In genomic region chr4:130553121-130553448, GRCm38 (mm10) we compare ENCODE assay signal across 9 mouse cellular contexts. TPM values are rescaled to one million over a fixed set of nuclear protein-coding genes. Genes with fewer than 3 reads are reported as not detected.
DNase-seq lines count a peak whose midpoint lies in the region; ATAC-seq and TF ChIP-seq lines count a peak whose summit lies in the region.
"Had no signal": no experiment of that assay in that cellular context is flagged by ENCODE, and none has a peak within 500 bp of the region (broad histone marks: within the 10 kb centered on the region; RNA-seq: fewer than 3 reads in every experiment).

No protein-coding gene starts in this region.

- 0 out of 2 replicates have a peak, but pooled peaks cover 2% of the 10 kb centered on the region for H3K36me3 ChIP-seq in heart, embryonic 10.5 days
- no peaks in the 10 kb centered on the region for H3K36me3 ChIP-seq in hindbrain, embryonic 11.5 days (ENCODE audit: control insufficient read depth, insufficient read depth, low read length)
- H3K36me3 ChIP-seq: liver, embryonic 15.5 days had no signal

- H3K4me2 ChIP-seq in hindbrain, embryonic 11.5 days (replicated peaks; ENCODE audit: low read depth, low read length) = no peak overlapping the region
- H3K4me2 ChIP-seq: liver, embryonic 15.5 days had no signal

- no peak for TF ChIP-seq CTCF in brain, embryonic 14.5 days (IDR thresholded peaks at IDR 0.05; ENCODE audit: borderline replicate concordance, extremely low read depth, insufficient read depth, insufficient read length)

- DNase-seq in heart, embryonic 10.5 days (ENCODE audit: low spot score) = peak; percentile 81
- DNase-seq in heart, postnatal 25 days (ENCODE audit: low spot score) = no peak
- DNase-seq in brain, embryonic 14.5 days (ENCODE audit: low read depth) = peak; percentile 67
- peak; percentile 58 for DNase-seq in hindbrain, embryonic 11.5 days (ENCODE audit: low spot score)
- DNase-seq in mesoderm, embryonic 11.5 days (ENCODE audit: low read depth, low spot score) = peak; percentile 82
- no peak for DNase-seq in right cerebral cortex, postnatal 14 days
- DNase-seq in spleen, adult 12 weeks (ENCODE audit: low spot score) = no peak
- no peak for DNase-seq in heart, adult 11 months

- ATAC-seq in hindbrain, embryonic 11.5 days (ENCODE audit: low FRiP score) = no peak

- H3K27ac ChIP-seq in heart, embryonic 10.5 days = no peak overlapping the region
- H3K27ac ChIP-seq in hindbrain, embryonic 11.5 days (ENCODE audit: low read depth, low read length) = peak overlapping the region; percentile 72
- H3K27ac ChIP-seq: liver, embryonic 15.5 days had no signal

- no peak overlapping the region for H3K4me3 ChIP-seq in heart, embryonic 10.5 days
- H3K4me3 ChIP-seq in hindbrain, embryonic 11.5 days (ENCODE audit: low read depth, low read length) = no peak overlapping the region
- H3K4me3 ChIP-seq: liver, embryonic 15.5 days had no signal

- TF ChIP-seq POLR2A in brain, embryonic 14.5 days (IDR thresholded peaks at IDR 0.05; ENCODE audit: borderline replicate concordance, extremely low read depth, insufficient read depth, insufficient read length, poor library complexity, severe bottlenecking) = no peak

- H3K9me3 ChIP-seq in heart, embryonic 10.5 days = no peaks in the 10 kb centered on the region
- H3K9me3 ChIP-seq in hindbrain, embryonic 11.5 days (ENCODE audit: control insufficient read depth, low read length) = no peaks in the 10 kb centered on the region
- H3K9me3 ChIP-seq: liver, embryonic 15.5 days had no signal

- WGBS in heart, embryonic 10.5 days = 29% methylated on average over 6 of the region's 6 CpGs
- 30% methylated on average over 6 of the region's 6 CpGs for WGBS in hindbrain, embryonic 11.5 days

- H3K9ac ChIP-seq in hindbrain, embryonic 11.5 days (ENCODE audit: low read depth, low read length) = no peak overlapping the region
- H3K9ac ChIP-seq: liver, embryonic 15.5 days had no signal

- peaks cover 8% of the 10 kb centered on the region; the same call in 1 of the 2 replicates for H3K27me3 ChIP-seq in heart, embryonic 10.5 days (ENCODE audit: insufficient read depth, poor library complexity, severe bottlenecking)
- no peaks in the 10 kb centered on the region for H3K27me3 ChIP-seq in hindbrain, embryonic 11.5 days (ENCODE audit: control insufficient read depth, insufficient read depth, low read length)
- H3K27me3 ChIP-seq: liver, embryonic 15.5 days had no signal

- intact Hi-C loops in heart, postnatal 25 days (cut with DNase I) = no loop called here

- peaks cover 38% of the 10 kb centered on the region for H3K4me1 ChIP-seq in heart, embryonic 10.5 days
- H3K4me1 ChIP-seq in hindbrain, embryonic 11.5 days (replicated peaks; ENCODE audit: control insufficient read depth, insufficient read depth, low read length) = peaks cover 14% of the 10 kb centered on the region

RNA-seq across cellular contexts. Expression of gene Nkain1, which starts 20.9 kb away (rescaled TPM):
- 1.0 and 2.7 TPM in 2 replicates for polyA plus RNA-seq in heart, embryonic 10.5 days (2016; fragmentation: Nextera tagmentation; extraction: Ambion mirVana)
- 1 to 10 TPM; 4.5 to 5.2 TPM for total RNA-seq in heart, postnatal 25 days (2021)
- 203 and 210 TPM in 2 replicates for polyA plus RNA-seq in brain, embryonic 14.5 days (2012; rRNA removed)
- 21.6 and 27.4 TPM in 2 replicates for polyA plus RNA-seq in hindbrain, embryonic 11.5 days (2014; fragmentation: Nextera tagmentation; extraction: Ambion mirVana)
- polyA plus RNA-seq: liver, embryonic 15.5 days had no signal

Comparison
In these comparisons a context has a peak if more than half of its experiments do, and no peak if none do; other contexts are left out.
1. DNase-seq: peak in heart, embryonic 10.5 days (single experiment), brain, embryonic 14.5 days (single experiment), hindbrain, embryonic 11.5 days (single experiment) and mesoderm, embryonic 11.5 days (single experiment); none in heart, postnatal 25 days (single experiment), right cerebral cortex, postnatal 14 days (single experiment), spleen, adult 12 weeks (single experiment) and heart, adult 11 months (single experiment).